Mouse (Mus musculus) thymus, postnatal 4 days (tissue): ENCODE results near the gene Otulin.

Source experiments
- DNase-seq: peaks from one replicate; pipeline ENCODE4 v3.0.0; 2021

Gene Otulin

DNA sequence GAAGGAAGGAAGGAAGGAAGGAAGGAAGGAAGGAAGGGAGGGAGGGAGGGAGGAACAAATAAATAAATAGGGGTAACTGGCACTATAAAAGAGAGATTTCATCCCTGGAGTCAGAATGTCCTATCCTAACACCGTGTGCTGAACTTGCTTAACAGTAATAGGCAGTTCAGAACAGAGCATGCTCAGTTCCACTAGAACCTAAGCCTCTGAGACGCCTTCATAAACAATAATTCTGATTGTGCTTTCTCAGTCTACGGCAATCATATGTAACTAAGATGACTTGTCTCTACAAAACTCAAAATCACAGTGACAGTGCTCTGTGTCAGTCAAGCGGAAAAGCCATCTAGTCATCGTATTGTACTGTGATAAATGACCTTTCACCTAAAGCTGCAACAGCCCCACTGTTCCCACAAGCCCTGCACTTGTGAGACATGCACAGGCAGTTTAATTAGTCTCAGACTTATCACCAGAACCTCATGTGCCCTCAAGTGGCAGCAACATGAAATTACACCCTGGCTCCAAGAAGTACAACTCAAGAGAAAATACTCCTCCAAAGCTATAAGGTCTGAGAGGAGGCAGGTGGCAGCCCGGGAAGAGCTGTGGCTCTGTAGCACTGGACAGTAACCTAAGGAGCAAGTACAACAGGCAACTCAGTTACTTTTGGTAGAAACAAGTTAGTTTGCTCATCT, 17.8 kb downstream of the Otulin start:
- DNase-seq = peak; percentile 74

DNA sequence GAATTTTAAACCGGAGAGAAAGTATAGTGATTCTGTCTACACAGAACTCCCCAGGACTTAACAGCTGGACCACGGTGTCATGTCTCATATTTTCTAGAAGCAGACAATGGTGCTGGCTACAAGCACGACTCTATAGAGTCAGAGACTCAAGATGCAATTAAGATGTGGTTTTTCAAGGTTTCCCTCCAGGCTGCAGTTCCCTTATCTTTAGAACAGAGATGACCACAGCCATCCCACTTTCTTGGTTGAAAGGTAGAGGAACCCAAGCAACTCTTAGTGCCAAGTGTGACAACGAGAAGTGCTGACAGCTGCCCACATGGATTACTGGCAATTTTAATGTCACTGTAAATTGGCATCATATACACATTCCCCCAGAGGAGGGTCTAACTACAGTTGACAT, 20.9 kb downstream of the Otulin start:
- DNase-seq = no peak

DNA sequence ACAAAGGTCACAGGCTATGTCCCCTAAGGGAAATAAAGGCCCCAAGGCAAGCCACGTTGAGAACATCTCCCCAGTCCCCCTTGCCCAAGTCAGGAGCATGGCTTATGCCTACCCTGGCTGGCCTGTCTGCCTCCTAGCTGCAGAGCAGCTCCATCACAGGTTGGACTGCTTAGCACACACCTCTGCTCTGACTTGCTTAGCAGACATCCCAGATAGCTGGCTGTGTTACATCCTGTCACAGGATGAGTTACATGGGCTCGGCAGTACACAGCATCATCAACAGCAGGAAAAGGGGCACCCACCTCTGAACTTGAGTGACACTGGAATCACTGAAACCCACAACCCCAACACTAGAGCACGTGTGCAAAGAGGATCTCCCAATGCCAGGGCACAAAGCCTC, 25.2 kb downstream of the Otulin start:
- DNase-seq = no peak

DNA sequence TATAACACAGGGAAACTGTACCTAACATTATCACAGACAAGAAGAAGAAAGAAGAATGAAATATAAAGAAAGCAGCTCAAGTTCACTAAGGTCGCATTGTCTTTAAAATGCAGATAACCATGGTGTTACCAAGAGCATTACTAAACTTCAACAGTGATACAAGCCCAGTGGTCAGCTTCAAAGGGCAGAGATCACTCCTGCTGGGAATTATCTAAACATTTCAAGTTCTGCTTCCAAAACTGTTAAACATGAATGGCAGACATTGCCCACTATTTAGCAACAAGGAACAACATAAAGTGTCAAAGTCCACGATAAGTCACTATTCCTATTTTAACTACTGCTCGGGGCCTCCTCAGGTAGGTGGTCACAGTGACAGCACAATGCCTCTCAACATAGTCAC, 25.9 kb downstream of the Otulin start:
- no peak for DNase-seq

DNA sequence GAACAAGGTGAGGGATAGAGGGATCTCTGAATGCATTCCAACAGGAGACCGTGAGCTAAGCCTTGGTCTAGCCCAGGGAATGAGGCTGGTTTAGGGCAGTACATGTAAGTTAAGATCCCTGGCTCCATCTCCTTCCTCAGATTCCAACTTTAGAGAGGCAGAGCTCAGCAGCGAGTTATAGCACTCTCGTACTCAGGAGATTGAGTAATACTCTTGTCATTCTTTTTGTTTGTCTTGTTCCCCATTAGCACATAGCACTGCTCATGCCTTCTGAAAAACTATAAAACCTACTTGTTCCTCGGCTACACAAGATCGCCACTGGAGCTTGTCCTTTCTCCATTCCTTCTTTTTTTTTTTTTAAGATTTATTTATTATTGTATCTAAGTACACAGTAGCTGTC, 30.0 kb downstream of the Otulin start:
- no peak for DNase-seq

DNA sequence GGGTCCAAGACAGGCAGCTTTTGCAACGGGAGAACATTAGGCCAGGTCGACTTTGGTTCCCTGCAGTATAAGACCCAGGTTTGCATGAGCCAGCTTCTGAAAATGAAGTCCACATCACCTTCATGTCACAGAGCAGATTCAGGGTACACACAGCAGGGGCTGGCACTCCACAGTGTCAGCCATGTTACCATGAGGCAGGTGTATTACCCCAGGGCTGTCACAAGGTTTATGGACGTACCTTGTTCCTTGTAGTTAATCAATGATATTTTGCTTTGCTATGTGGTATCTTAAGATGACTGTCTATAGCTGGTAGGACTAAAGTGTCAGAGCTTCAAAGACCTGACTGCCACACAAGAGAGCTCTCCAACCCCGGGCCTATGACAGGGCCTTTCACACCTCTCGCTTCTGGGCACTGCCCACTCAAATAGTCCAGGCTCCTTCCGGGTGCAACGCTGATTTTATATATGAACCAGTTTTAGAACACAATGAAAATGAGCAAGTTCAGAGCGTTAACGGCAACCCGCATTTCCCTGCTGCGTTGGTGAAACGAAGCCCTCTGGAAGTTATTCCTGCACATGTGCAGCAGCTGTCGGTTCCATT, 31.6 kb downstream of the Otulin start:
- DNase-seq = no peak

DNA sequence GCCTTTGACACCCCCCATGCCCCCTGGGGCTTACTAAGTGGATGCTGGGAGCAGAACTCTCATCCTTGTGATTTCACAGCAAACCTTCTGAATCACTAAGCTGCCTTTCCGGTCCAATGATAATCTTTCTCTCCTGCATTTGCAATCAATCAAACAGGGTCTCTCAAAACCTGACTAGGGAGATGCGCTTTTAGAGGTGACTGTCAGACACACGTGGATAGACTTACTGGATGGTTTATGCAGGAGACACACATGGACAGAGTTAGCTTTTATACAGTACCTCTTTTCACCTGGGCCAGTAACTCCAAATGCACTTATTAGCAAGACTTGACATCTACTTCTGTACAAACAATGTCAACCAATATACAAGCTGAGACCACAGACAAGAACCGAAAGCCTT, 33.0 kb downstream of the Otulin start:
- no peak for DNase-seq

DNA sequence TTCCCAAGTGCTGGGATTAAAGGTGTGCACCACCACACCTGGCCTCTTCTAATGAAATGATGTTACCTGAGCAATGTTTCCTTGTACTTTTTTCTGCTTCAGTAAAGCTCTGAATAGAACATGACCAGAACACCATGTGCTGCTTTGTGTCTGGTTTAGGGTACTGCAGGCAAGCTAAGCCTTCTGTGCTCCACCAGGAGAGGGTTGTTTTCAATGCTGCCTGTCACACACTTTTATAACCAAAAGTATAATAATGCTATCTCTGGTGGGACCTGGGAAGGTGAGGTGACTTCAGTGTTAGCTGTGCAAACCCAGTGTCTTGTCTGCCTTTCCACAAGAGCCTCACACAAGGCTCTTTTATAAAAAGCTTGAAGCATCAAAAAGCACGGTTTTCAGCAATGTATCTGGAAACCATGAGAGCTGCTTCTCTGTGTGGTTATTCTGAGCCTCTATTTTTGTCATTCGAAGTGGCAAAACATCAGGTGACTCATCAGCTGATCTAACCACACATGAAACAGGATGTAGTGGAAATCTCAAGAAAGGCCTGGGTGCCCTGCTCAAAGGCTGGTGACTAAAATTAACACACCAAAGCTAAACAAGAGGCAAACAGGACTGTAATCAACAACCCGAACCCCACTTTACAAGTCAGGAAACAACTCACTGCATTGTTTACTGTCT, 33.9 kb downstream of the Otulin start:
- peak; percentile 34 for DNase-seq

DNA sequence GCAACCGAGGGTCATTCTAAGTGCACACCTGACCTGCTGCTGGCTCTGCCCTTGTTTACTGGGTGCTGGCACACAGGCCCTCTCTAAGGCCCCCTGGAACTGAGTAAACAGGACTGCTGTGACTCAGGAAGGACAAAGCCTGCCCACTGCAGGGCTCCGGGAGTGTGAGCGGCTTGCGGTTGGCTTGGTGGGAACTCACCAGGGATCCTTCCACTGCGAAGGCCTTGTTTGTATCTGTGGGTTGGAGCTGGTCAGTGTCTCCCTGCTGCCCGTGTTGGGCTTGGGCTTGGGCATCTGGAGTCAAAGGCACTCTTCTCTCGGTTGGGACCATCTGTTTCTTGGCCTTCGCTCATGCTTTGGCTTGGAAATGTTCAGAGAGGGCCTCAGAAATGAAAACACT, 34.9 kb downstream of the Otulin start:
- no peak for DNase-seq

DNA sequence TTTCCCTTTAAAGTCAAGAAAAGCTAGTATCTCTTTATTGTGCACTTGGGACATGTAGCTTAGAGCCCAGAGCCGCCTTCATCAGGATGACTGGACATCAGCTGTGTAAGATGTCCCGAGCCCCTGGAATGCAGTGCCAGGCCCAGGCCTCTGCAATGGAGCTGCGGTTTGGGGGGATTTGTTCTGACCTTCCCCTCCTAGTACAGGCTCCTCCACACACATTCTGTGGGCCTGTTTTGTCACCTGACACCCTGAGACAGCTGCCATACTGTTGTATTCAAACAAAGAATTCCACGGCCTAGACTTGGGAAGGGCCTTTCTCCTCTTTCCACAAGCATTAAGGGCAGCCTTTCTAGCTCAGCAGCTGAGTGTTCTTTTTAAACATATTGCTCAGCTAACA, 35.5 kb downstream of the Otulin start:
- no peak for DNase-seq

DNA sequence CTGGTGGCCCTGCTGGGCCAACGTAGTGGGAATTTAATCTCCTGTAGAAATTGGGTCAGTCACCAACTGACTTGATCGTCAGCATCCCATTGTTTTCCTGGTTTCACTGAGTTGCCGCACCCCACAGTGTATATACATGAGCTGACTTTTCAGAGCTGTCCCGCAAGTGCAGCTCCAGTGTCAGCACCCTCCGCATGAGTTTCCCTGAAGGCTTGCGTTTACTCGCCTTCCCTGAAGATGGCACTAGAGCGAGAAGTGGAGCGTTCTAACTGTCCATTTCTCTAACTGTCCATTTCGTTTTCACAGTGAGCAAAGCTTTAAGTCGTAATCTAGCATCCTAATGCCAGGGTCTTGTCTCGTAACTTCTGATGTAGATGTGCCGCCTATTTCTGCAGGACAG, 36.8 kb downstream of the Otulin start:
- peak; percentile 33 for DNase-seq

DNA sequence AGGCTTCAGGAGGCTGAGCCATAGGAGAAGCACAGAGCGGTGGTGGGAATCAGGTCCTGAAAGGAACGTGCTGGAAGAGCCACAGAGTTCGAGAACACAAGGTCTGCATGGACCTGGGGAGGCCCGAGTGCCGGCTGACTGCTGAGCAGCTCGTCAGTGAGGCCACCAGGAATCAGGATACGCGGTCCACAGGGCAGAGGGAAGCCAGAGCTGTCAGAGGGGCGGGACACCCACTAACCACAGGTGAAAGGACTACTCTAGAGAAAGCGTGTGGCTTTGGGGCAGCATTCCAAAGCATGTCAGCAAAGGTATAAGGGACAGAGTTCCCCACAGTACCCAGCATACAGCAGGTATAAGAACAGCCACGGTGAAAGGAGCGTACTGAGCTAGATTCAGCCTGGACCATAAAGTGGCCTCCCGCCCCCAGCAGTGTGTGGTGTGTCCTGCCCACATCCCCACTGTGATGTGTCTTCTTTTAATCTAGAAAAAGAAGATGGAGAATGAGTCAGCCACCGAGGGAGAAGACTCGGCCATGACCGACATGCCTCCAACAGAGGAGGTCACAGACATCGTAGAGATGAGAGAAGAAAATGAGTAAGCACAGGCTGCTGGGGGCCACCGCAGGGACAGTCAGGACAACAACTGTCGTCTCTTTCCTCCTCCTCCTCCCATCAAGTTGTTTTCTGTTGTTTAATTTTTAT, 37.7 kb downstream of the Otulin start:
- no peak for DNase-seq

DNA sequence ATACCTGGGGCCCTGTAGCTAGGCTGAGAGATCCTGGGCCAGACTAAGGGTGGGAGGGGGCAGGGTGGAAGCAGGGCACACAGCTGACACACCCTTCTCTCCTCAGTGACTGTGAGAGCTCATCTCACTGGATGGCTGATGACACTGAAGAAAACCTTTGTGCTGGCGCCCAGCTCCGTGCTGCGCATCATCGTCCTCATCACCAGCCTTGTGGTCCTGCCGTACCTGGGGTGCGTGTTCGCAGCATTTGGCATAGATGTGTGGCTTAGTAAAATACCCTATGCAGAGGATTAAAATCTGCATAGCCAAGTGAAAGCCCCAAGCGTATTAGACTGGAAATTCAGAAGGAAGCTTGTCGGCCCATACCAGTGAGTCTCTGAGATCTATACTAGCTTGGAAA, 39.7 kb downstream of the Otulin start:
- no peak for DNase-seq

DNA sequence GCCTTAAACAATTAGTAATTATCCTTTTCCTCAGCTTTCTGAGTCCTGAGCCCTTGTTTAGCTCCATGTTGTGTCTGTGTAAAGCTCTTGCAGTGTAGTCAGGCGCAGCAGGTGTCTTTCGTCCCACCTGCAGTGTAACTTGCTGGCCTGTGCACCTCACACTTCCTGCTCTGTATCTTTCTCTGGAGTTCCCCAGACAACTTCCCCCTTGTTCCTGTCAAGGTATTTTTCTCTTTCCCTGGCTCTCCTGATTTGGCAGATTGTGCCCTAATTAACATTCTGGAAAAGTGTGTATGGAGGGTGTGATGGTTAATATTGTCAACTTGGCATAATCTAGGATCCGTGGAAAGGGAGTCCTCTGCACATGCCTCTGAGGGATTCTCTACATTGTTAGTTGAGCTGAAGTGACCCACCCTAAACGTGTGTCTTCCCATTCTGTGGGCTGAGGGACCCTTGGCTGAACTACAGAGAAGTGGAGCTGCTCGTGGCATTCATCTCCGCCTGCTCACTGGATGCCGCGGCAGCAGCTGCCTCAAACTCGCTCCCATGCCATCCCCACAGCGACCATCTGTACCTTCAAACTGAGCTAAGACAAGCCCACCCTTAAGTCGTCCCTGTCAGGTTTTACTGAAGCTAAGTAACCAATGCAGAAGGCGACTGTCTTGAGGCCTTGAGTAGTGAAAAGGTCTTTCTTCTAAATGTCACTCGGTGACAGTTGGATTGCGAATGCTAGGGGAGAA, 42.2 kb downstream of the Otulin start:
- DNase-seq = no peak

DNA sequence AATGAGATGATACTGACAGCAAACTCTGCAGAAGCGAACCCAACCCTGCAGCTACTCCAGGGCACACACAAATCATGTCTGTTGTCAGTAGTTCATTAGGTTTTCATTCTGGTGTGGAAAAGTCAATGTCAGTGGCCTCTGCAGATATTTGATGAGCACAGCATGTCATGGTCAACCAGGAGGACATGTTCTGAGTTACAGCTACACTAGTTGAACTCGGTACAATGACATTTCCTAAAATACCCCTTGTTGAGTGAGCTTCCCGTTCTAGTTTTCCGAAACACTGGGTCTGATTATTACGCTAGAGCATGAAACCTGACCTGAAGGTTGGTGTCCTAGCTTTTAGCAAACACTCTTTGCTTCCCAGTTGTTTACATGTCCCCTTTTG, 44.4 kb downstream of the Otulin start:
- DNase-seq = no peak

DNA sequence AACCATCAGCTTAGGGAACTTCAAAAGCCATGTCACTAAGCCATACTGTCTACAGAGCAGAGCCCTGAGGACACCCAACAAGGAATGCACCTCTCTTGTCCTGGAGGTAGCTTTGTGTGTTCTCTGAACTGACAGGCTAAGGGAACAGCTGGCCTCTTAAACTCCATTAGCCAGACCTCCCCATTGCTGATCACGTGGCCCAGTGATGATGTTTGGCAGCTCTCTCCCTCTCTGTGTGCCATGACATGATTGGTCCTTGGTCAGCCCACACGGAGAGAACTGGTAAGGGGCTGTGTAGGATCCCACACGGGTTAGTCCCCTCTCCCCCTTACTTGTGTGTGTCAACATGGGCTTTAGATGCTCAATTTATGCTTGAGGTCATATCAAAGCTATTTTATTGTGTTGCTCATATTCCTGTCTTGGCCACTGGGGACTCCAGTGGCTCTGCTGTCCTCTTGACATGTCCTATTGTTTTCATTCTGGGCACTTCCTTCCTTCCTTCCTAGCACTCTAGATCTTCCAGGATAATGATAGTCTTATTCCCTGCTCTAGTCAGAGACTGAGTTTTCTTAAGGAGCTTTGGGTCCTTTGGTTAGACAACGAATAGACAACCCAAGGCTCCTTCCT, 44.9 kb downstream of the Otulin start:
- DNase-seq = no peak

DNA sequence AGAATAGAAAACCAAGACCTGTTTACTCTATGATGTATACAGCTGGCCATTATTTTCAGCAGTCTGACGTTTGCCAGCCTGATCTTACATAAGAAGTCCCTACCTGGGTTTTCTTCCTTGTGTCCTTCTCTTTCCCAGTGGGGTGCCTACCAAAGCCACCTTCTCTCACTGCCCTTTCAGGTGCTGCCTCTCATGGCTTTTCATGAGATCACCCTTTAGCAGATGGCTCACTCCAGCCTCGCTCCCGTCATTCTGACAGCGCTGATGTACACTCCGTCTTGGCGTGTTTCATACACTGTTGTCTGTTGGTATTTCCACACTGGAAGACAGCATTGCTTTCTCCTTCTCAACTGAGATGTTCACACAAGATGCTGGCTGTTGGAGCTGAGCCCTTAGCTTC, 46.9 kb downstream of the Otulin start:
- DNase-seq = no peak

DNA sequence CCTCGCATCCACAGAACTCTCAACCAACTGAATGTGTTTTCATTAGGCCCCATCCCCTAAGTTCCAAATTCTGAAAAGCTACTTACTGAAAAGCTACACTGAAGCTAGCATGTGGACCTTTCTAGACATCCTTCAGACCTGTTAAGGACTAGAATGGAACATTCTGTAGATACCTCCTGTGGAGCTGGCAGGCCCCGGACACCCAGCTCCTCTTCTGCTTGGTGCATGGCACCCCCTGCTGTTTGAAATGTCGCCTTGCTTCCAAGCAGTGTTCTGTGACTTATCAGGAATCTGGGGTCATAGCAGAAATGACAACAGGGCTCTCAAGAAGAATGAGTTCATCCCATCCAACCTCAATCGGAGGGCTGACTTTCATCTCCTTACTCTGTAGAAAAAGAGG, 47.5 kb downstream of the Otulin start:
- DNase-seq = peak; percentile 60

DNA sequence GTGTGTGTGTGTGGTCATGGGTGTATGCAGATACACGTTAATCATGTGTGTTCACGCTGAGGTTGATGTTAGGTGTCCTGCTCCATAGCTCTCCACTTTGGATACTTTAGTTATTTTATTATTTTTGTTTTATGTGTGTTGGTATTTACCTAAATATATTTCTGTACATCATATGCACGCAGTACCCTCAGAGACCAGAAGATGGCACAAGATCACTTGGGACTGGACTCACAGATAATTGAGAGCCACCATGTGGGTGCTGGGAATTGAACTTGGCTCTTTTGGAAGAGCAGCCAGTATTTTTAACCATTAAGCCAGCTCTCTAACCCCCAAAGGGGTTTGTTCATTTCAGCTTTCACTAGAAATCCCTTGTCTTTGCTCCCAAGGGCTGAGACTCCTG, 48.1 kb downstream of the Otulin start:
- DNase-seq = peak; percentile 66

DNA sequence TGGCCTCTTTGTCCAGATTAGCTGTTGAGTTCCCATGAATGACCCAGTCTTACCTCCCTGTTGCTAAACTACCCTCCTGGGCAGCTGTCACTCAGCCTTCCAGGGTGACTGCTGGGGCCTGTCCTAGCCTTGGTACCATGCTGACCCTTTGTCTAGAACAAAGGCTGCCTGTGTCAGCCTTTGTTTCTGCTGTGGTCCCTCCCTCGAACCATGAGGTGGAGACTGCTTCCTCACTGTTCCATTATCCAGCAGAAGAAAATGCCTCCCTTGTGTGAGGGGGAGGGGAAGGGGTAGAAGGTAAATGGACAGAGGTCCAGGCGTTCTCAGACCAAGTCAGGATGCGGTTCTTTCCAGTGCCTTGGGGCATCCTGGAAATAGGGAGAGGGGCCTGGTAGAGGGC, 48.9 kb downstream of the Otulin start:
- no peak for DNase-seq

DNA sequence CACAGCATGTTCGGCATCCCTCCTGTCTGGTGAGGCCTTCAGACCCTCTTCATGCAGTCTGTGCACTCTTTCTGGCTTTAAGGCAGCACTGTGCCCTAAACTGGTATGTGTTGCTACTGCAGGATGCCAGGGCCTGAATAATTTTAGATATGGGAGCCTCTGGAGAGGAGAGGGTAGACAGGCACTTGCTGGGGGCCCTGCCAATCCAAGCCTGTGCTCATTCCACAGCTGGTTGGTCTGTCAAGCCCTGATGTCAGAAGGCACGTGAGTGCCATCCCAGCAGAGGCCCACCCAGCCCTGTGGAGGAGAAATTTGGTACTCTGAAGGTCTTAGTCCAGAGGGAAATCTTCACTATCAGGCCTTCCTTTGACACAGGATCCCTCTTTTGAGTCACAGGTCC, 49.7 kb downstream of the Otulin start:
- DNase-seq = no peak

DNA sequence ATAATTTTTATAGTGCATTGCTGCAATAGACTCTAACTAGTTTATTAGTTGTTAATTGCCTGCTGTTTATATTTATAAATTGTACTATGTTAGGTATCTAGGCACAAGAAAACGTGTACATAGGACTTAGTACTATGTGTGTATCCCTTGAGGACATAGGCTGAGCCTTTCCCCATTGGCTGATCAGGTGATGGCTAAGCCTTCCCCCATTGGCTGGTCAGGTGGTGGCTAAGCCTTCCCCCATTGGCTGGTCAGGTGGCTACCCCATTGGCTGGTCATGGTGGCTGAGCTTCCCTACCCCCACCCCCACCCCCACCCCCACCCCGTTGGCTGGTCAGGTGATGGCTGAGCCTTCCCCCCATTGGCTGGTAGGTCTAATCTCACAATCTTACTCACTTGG, 50.6 kb downstream of the Otulin start:
- no peak for DNase-seq

DNA sequence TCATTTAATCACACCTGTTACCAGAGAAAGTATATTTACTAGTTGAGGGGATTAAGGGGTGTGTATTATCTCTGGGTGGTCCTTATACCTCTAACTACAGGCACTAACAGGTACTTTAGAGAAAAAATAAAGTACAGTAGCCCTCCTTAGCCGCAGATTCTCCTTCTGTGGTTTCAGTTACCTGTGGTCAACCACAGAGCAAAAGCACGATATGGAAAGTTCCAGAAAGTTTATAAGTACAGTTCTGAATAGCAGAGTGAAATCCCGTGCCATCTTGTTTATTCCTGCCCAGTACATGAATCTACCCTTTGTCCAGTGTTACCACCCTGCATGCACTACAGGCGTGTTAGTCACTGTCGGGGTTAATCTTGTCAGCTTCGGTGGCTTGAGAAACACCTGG, 51.6 kb downstream of the Otulin start:
- no peak for DNase-seq
